28 mouse cellular contexts compared by ENCODE assay signal in genomic region chr7:6850321-6850720, GRCm38 (mm10).
"Had no signal": no experiment of that assay in that cellular context is flagged by ENCODE, and none has a peak within 500 bp of the region (broad histone marks: within the 10 kb centered on the region; RNA-seq: fewer than 3 reads in every experiment).

No protein-coding gene starts in this region.

- H3K27me3 ChIP-seq: limb, embryonic 12.5 days; limb, embryonic 13.5 days; limb, embryonic 15.5 days; liver, embryonic 12.5 days; liver, embryonic 13.5 days; liver, embryonic 15.5 days; lung, embryonic 15.5 days; megakaryocyte, embryonic 14.5 days; midbrain, embryonic 12.5 days; midbrain, embryonic 13.5 days; midbrain, embryonic 15.5 days; neural tube, embryonic 12.5 days had no signal

- DNase-seq: left cerebral cortex, postnatal 4 days; liver; liver, embryonic 13.5 days; liver, postnatal 0 days; lung, adult 18-20 months; lung, adult 2 months; lung, embryonic 14.5 days; lung, postnatal 10 days; lung, postnatal 14 days; lung, postnatal 36 days; lung, postnatal 4 days; midbrain, embryonic 14.5 days had no signal

- H3K4me1 ChIP-seq: liver, embryonic 12.5 days; liver, embryonic 15.5 days; megakaryocyte, embryonic 14.5 days had no signal

- H3K36me3 ChIP-seq: limb, embryonic 10.5 days; limb, embryonic 12.5 days; limb, embryonic 13.5 days; limb, embryonic 15.5 days; liver, embryonic 12.5 days; liver, embryonic 13.5 days; liver, embryonic 15.5 days; lung, embryonic 15.5 days; midbrain, embryonic 10.5 days; midbrain, embryonic 12.5 days; midbrain, embryonic 13.5 days; midbrain, embryonic 15.5 days; neural tube, embryonic 12.5 days had no signal

- H3K4me3 ChIP-seq: limb, embryonic 10.5 days; limb, embryonic 12.5 days; limb, embryonic 13.5 days; limb, embryonic 15.5 days; liver, embryonic 12.5 days; liver, embryonic 13.5 days; liver, embryonic 15.5 days; lung, embryonic 15.5 days; megakaryocyte, embryonic 14.5 days; midbrain, embryonic 10.5 days; midbrain, embryonic 12.5 days; midbrain, embryonic 13.5 days; midbrain, embryonic 15.5 days; myocyte; neural tube, embryonic 12.5 days had no signal

- H3K9me3 ChIP-seq: limb, embryonic 10.5 days; limb, embryonic 12.5 days; limb, embryonic 13.5 days; limb, embryonic 15.5 days; liver, embryonic 12.5 days; liver, embryonic 13.5 days; liver, embryonic 15.5 days; lung, embryonic 15.5 days; midbrain, embryonic 10.5 days; midbrain, embryonic 12.5 days; midbrain, embryonic 13.5 days; midbrain, embryonic 15.5 days; neural tube, embryonic 12.5 days had no signal

- H3K27ac ChIP-seq: limb, embryonic 12.5 days; limb, embryonic 13.5 days; limb, embryonic 15.5 days; liver, embryonic 12.5 days; liver, embryonic 13.5 days; liver, embryonic 14.5 days; liver, embryonic 15.5 days; lung, embryonic 15.5 days; macrophage; midbrain, embryonic 12.5 days; neural tube, embryonic 12.5 days had no signal
